Mouse (Mus musculus) ES-Bruce4 (cell line): ENCODE measurements around the gene Lysmd4.

ENCODE experiments used
- CTCF ChIP-seq: IDR thresholded peaks from one replicate; pipeline ENCODE4 v1.8.1; 2011; ENCODE audit warnings: low read depth, low read length
- EP300 ChIP-seq: IDR thresholded peaks from 2 replicates; pipeline ENCODE4 v1.6.1; 2011; ENCODE audit warnings: low read depth, low read length; ENCODE audit not compliant: insufficient read depth
- POLR2A ChIP-seq: IDR thresholded peaks from one replicate; pipeline ENCODE4 v1.8.1; 2011; ENCODE audit warnings: low read length; ENCODE audit not compliant: insufficient read depth

DNA sequence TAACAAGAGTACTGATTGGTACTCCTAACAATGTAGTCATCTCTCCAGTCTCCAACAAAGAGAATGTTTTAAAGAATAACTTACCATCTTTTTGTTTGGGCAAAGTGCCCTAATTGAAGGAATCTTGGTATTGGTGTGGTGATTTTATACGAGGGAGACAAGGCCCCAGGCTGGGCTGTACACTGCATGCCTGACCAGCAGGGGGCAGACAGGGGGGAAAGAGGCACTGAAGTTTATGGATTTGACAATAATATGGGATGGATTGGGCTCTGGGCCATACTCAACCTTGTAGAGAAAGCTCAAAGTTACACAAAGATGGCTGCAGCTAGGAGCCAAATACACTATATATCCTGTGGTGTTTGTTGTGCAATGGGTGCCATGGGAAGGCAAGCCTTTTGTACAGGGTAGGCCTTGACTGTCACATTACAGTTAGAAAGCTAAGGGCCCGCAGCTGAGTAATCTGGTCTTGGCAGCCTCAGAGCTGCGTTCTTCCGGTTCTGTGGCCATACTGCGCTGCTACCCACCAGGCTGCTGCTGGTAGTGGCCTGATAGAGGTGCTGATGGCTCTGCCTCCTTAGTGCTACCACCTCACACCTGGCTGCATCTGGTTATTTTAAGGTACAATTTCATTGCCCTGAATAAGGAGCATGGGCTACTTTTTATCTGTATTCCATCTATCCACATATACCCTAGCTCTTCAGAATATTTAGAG lies 6.7 kb downstream of the Lysmd4 start:
- TF ChIP-seq CTCF (peak; percentile 70), POLR2A (no peak), EP300 (no peak)
